Mouse (Mus musculus): ENCODE measurements around the gene Cmip. TPM values are rescaled to one million over a fixed set of nuclear protein-coding genes. Genes with fewer than 3 reads are reported as not detected.
A peak's percentile ranks its signal among the peaks of the same experiment; 100 is the strongest.

The Cmip gene
- polyA plus RNA-seq, 1 experiment from 2014 or later, result 9.8 TPM

GRCm38 (mm10) chr8:117349541-117349940, 92.7 kb downstream of the Cmip start:
- WGBS, result 92% methylated on average over 4 of the region's 4 CpGs

GRCm38 (mm10) chr8:117352098-117352497, 95.2 kb downstream of the Cmip start:
- Histone ChIP-seq H3K27ac (no peak overlapping the region), H3K4me1 (peaks cover 38% of the 10 kb centered on the region), H3K4me3 (no peak overlapping the region), H3K27me3 (ENCODE audit: poor library complexity, severe bottlenecking) (no peaks in the 10 kb centered on the region), H3K9me3 (no peaks in the 10 kb centered on the region), H3K36me3 (replicated peaks) (peaks cover 5% of the 10 kb centered on the region; the same call in 1 of the 2 replicates)
- DNase-seq (ENCODE audit: extremely low spot score, low spot score), result no peak
- 91% methylated on average over 4 of the region's 4 CpGs for WGBS

More at GRCm38 (mm10) chr8:117349541-117349940, 92.7 kb downstream of the Cmip start:
- Histone ChIP-seq H3K9me3 (no peaks in the 10 kb centered on the region), H3K27me3 (ENCODE audit: poor library complexity, severe bottlenecking) (no peaks in the 10 kb centered on the region), H3K4me3 (no peak overlapping the region), H3K4me1 (peaks cover 21% of the 10 kb centered on the region), H3K36me3 (replicated peaks) (peaks cover 5% of the 10 kb centered on the region; the same call in 1 of the 2 replicates), H3K27ac (no peak overlapping the region)
- DNase-seq (ENCODE audit: extremely low spot score, low spot score), result no peak

GRCm38 (mm10) chr8:117355111-117355831, 98.4 kb downstream of the Cmip start:
- Histone ChIP-seq H3K4me3 (no peak overlapping the region), H3K27ac (peak overlapping the region; percentile 35; the same call in 1 of the 2 replicates), H3K36me3 (replicated peaks) (peaks cover 4% of the 10 kb centered on the region; the same call in 1 of the 2 replicates), H3K9me3 (no peaks in the 10 kb centered on the region), H3K27me3 (ENCODE audit: poor library complexity, severe bottlenecking) (no peaks in the 10 kb centered on the region), H3K4me1 (peaks cover 17% of the 10 kb centered on the region)
- no peak for DNase-seq (ENCODE audit: extremely low spot score, low spot score)
- WGBS, result 82% methylated on average over 12 of the region's 12 CpGs

GRCm38 (mm10) chr8:117356109-117356672, 99.3 kb downstream of the Cmip start:
- peaks cover 4% of the 10 kb centered on the region; the same call in 1 of the 2 replicates for H3K36me3 ChIP-seq (replicated peaks)
- no peaks in the 10 kb centered on the region for H3K9me3 ChIP-seq
- DNase-seq (ENCODE audit: extremely low spot score, low spot score), result no peak
- peaks cover 20% of the 10 kb centered on the region for H3K4me1 ChIP-seq
- H3K27me3 ChIP-seq (ENCODE audit: poor library complexity, severe bottlenecking), result no peaks in the 10 kb centered on the region
- 91% methylated on average over 13 of the region's 13 CpGs for WGBS
- H3K4me3 ChIP-seq, result no peak overlapping the region
- H3K27ac ChIP-seq, result no peak overlapping the region

GRCm38 (mm10) chr8:117357491-117358467, 100.9 kb downstream of the Cmip start:
- H3K27me3 ChIP-seq (ENCODE audit: poor library complexity, severe bottlenecking), result no peaks in the 10 kb centered on the region
- no peak overlapping the region for H3K27ac ChIP-seq
- DNase-seq (ENCODE audit: extremely low spot score, low spot score), result no peak
- H3K36me3 ChIP-seq (replicated peaks), result peaks cover 4% of the 10 kb centered on the region; the same call in 1 of the 2 replicates
- peaks cover 36% of the 10 kb centered on the region for H3K4me1 ChIP-seq
- 93% methylated on average over 16 of the region's 16 CpGs for WGBS
- no peak overlapping the region for H3K4me3 ChIP-seq
- no peaks in the 10 kb centered on the region for H3K9me3 ChIP-seq

- Histone ChIP-seq H3K36me3 (replicated peaks) (0 out of 2 replicates have a peak, but pooled peaks cover 4% of the 10 kb centered on the region), H3K9me3 (no peaks in the 10 kb centered on the region), H3K27ac (no peak overlapping the region), H3K4me3 (no peak overlapping the region), H3K4me1 (peaks cover 34% of the 10 kb centered on the region), H3K27me3 (ENCODE audit: poor library complexity, severe bottlenecking) (no peaks in the 10 kb centered on the region)
- no peak for DNase-seq (ENCODE audit: extremely low spot score, low spot score)
- 94% methylated on average over 3 of the region's 3 CpGs for WGBS
Observed at GRCm38 (mm10) chr8:117360172-117360930, 103.5 kb downstream of the Cmip start.

GRCm38 (mm10) chr8:117361595-117362437, 105.0 kb downstream of the Cmip start:
- no peaks in the 10 kb centered on the region for H3K9me3 ChIP-seq
- H3K27me3 ChIP-seq (ENCODE audit: poor library complexity, severe bottlenecking), result no peaks in the 10 kb centered on the region
- H3K36me3 ChIP-seq (replicated peaks), result 0 out of 2 replicates have a peak, but pooled peaks cover 4% of the 10 kb centered on the region
- H3K4me3 ChIP-seq, result no peak overlapping the region
- no peak for DNase-seq (ENCODE audit: extremely low spot score, low spot score)
- WGBS, result 87% methylated on average over 12 of the region's 12 CpGs
- peaks cover 28% of the 10 kb centered on the region for H3K4me1 ChIP-seq
- H3K27ac ChIP-seq, result no peak overlapping the region

- H3K4me3 ChIP-seq, result no peak overlapping the region
- H3K36me3 ChIP-seq (replicated peaks), result 0 out of 2 replicates have a peak, but pooled peaks cover 4% of the 10 kb centered on the region
- no peak overlapping the region for H3K27ac ChIP-seq
- 71% methylated on average over 2 of the region's 2 CpGs for WGBS
- H3K4me1 ChIP-seq, result peaks cover 28% of the 10 kb centered on the region
- no peaks in the 10 kb centered on the region for H3K9me3 ChIP-seq
- DNase-seq (ENCODE audit: extremely low spot score, low spot score), result no peak
- no peaks in the 10 kb centered on the region for H3K27me3 ChIP-seq (ENCODE audit: poor library complexity, severe bottlenecking)
Observed at GRCm38 (mm10) chr8:117362438-117362726, 105.5 kb downstream of the Cmip start.

GRCm38 (mm10) chr8:117363291-117363690, 106.4 kb downstream of the Cmip start:
- Histone ChIP-seq H3K27ac (no peak overlapping the region), H3K36me3 (replicated peaks) (no peaks in the 10 kb centered on the region), H3K27me3 (ENCODE audit: poor library complexity, severe bottlenecking) (no peaks in the 10 kb centered on the region), H3K4me3 (no peak overlapping the region), H3K9me3 (no peaks in the 10 kb centered on the region), H3K4me1 (peaks cover 28% of the 10 kb centered on the region)
- DNase-seq (ENCODE audit: extremely low spot score, low spot score), result no peak
- WGBS, result 95% methylated on average over 10 of the region's 10 CpGs

- WGBS, result 91% methylated on average over 19 of the region's 19 CpGs
Observed at GRCm38 (mm10) chr8:117364374-117365160, 107.7 kb downstream of the Cmip start.

GRCm38 (mm10) chr8:117366475-117366874, 109.6 kb downstream of the Cmip start:
- H3K9me3 ChIP-seq, result no peaks in the 10 kb centered on the region
- H3K4me1 ChIP-seq, result peaks cover 48% of the 10 kb centered on the region
- no peak overlapping the region for H3K4me3 ChIP-seq
- DNase-seq (ENCODE audit: extremely low spot score, low spot score), result no peak
- WGBS, result 72% methylated on average over 7 of the region's 7 CpGs
- no peaks in the 10 kb centered on the region for H3K27me3 ChIP-seq (ENCODE audit: poor library complexity, severe bottlenecking)
- no peak overlapping the region for H3K27ac ChIP-seq
- no peaks in the 10 kb centered on the region for H3K36me3 ChIP-seq (replicated peaks)

More at GRCm38 (mm10) chr8:117364374-117365160, 107.7 kb downstream of the Cmip start:
- Histone ChIP-seq H3K4me1 (peaks cover 35% of the 10 kb centered on the region), H3K27ac (no peak overlapping the region), H3K36me3 (replicated peaks) (no peaks in the 10 kb centered on the region), H3K27me3 (ENCODE audit: poor library complexity, severe bottlenecking) (no peaks in the 10 kb centered on the region), H3K4me3 (no peak overlapping the region), H3K9me3 (no peaks in the 10 kb centered on the region)
- no peak for DNase-seq (ENCODE audit: extremely low spot score, low spot score)

Data from forebrain, embryonic 10.5 days (tissue).